Comparison of ENCODE assay signal across 10 mouse cellular contexts in the genomic region with DNA sequence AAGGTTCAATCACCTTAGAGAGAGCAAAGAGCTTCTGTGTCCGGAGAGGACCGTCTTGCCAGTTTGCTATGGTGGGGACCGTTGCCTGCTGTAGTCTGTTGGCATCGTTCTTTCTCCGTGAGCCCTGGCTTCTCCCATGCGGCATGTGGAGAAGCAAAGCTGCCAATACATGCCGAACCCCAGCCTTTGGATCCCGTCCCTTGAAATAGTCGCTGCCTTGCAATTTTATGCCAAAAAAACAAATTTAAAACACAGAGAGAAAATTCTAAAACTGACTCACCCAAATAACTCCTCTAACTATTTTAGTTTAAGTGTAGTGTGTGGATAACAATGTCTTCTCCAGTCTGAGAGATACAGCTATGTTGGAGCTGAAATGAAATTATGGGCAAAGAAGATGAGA.
DNase-seq lines count a peak whose midpoint lies in the region.
"Had no signal": no experiment of that assay in that cellular context is flagged by ENCODE, and none has a peak within 500 bp of the region (broad histone marks: within the 10 kb centered on the region; RNA-seq: fewer than 3 reads in every experiment).

No protein-coding gene starts in this region.

- DNase-seq in cerebellum, adult 18-20 months: peak; percentile 71 to 80
- DNase-seq in cerebellum, postnatal 36 days: peak; percentile 68 to 70
- DNase-seq in left cerebral cortex, adult 11 months (ENCODE audit: low spot score): peak; percentile 4
- peak; percentile 23 for DNase-seq in right cerebral cortex, postnatal 25 days
- DNase-seq in heart, adult 11 months: no peak
- DNase-seq in kidney, postnatal 10 days: no peak
- no peak for DNase-seq in gastrocnemius, postnatal 4 days (ENCODE audit: low spot score in 2 of 2)
- DNase-seq: adrenal gland, postnatal 14 days; liver; lung, postnatal 10 days had no signal

Comparison
In these comparisons a context has a peak if more than half of its experiments do, and no peak if none do; other contexts are left out.
1. DNase-seq: peak in cerebellum, adult 18-20 months (2 of 2), cerebellum, postnatal 36 days (2 of 2), left cerebral cortex, adult 11 months (single experiment) and right cerebral cortex, postnatal 25 days (single experiment); none in heart, adult 11 months (single experiment), kidney, postnatal 10 days (single experiment) and gastrocnemius, postnatal 4 days (0 of 2).